Mouse (Mus musculus) midbrain, embryonic 15.5 days (tissue): Measurements from ENCODE around the gene Nup50. TPM values are rescaled to one million over a fixed set of nuclear protein-coding genes. Genes with fewer than 3 reads are reported as not detected.
"Not testable (repeated sequence)": the region's sequence is repeated elsewhere in the genome, so short reads cannot be mapped to it uniquely, and the experiment has no call there.

ENCODE experiments used
- ATAC-seq: fragments of 200-750 bp; cut with Nextera tagmentation; replicated peaks from 2 replicates; pipeline ENCODE4 v1.8.0; 2017; ENCODE audit warnings: moderate TSS enrichment
- H3K27ac ChIP-seq: fragments of 300-500 bp; sonication (generic); 2 replicates; pipeline ENCODE4 v1.5.1; 2015; ENCODE audit warnings: mild to moderate bottlenecking, inconsistent platforms
- H3K27me3 ChIP-seq: fragments of 300-500 bp; sonication (generic); replicated peaks from 2 replicates; pipeline ENCODE4 v1.6.1; 2015; ENCODE audit warnings: inconsistent platforms
- H3K36me3 ChIP-seq: fragments of 300-500 bp; sonication (generic); replicated peaks from 2 replicates; pipeline ENCODE4 v1.6.1; 2015; ENCODE audit warnings: inconsistent platforms
- H3K4me1 ChIP-seq: fragments of 300-500 bp; sonication (generic); 2 replicates; pipeline ENCODE4 v1.6.1; 2015; ENCODE audit warnings: inconsistent platforms
- H3K4me2 ChIP-seq: fragments of 300-500 bp; sonication (generic); 2 replicates; pipeline ENCODE4 v1.6.1; 2015; ENCODE audit warnings: inconsistent platforms, mild to moderate bottlenecking, moderate library complexity
- H3K4me3 ChIP-seq: fragments of 300-500 bp; sonication (generic); 2 replicates; pipeline ENCODE4 v1.5.1; 2015; ENCODE audit warnings: mild to moderate bottlenecking, inconsistent platforms
- H3K9ac ChIP-seq: fragments of 300-500 bp; sonication (generic); 2 replicates; pipeline ENCODE4 v1.6.1; 2015; ENCODE audit warnings: mild to moderate bottlenecking, inconsistent platforms
- H3K9me3 ChIP-seq: fragments of 300-500 bp; sonication (generic); 2 replicates; pipeline ENCODE4 v1.6.1; 2016; ENCODE audit warnings: inconsistent platforms
- WGBS: fragments of 180-500 bp; shearing (Covaris S2); methylation state at CpG from one replicate; pipeline ENCODE4 v1.1.7; 2015; ENCODE audit warnings: mixed read lengths; 5-methylcytosine and 5-hydroxymethylcytosine counted together
- polyA plus RNA-seq: library from polyadenylated mRNA; unstranded; fragments of >200 nt; fragmentation: Nextera tagmentation; extraction: Ambion mirVana; gene quantifications from 2 replicates; pipeline ENCODE4 v1.2.1, GENCODE M21; 2015

Nup50 gene
- polyA plus RNA-seq: 25.4 and 26.2 TPM in 2 replicates

- peaks cover 5% of the 10 kb centered on the region; the same call in 1 of the 2 replicates for H3K36me3 ChIP-seq
- H3K27ac ChIP-seq: peak within 1 kb of the TSS; percentile 95
- peaks cover 31% of the 10 kb centered on the region for H3K4me1 ChIP-seq
- WGBS: under 1% methylated on average over 60 of the region's 60 CpGs
- ATAC-seq: peak; percentile 91
- H3K27me3 ChIP-seq: no peaks in the 10 kb centered on the region
- H3K4me2 ChIP-seq: peak within 1 kb of the TSS; percentile 97
- H3K9me3 ChIP-seq: no peaks in the 10 kb centered on the region
- peak within 1 kb of the TSS; percentile 82 for H3K4me3 ChIP-seq
- peak within 1 kb of the TSS; percentile 80 for H3K9ac ChIP-seq
Observed at GRCm38 (mm10) chr15:84922884-84923507, at the start of gene Nup50. Gene Nup50 (plus strand): TSS chr15:84923411.

DNA sequence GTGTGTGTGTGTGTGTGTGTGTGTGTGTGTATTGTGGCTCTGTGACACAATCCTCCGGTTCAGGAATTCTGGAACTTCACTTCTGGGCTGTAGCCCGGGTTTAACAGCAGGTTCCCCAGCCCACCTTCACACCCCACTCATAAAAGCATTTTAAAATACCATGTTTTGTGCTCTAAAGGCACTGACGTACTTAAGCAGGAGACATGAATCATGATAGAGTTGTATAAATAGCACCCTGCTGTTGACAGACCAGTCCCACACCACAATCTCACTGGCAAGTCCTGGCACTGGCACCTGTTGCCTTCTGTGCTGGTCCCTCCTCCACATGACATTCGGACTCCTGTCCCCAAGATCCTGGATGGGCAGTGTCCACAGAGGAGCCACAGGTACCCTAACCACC lies 49.3 kb upstream of the Nup50 start:
- WGBS: 75% methylated on average over 4 of the region's 4 CpGs
- Histone ChIP-seq H3K4me1 (no peaks in the 10 kb centered on the region), H3K36me3 (no peaks in the 10 kb centered on the region), H3K4me2 (no peak overlapping the region), H3K4me3 (no peak overlapping the region), H3K27me3 (no peaks in the 10 kb centered on the region), H3K9me3 (no peaks in the 10 kb centered on the region), H3K9ac (no peak overlapping the region), H3K27ac (no peak overlapping the region)
- no peak for ATAC-seq

DNA sequence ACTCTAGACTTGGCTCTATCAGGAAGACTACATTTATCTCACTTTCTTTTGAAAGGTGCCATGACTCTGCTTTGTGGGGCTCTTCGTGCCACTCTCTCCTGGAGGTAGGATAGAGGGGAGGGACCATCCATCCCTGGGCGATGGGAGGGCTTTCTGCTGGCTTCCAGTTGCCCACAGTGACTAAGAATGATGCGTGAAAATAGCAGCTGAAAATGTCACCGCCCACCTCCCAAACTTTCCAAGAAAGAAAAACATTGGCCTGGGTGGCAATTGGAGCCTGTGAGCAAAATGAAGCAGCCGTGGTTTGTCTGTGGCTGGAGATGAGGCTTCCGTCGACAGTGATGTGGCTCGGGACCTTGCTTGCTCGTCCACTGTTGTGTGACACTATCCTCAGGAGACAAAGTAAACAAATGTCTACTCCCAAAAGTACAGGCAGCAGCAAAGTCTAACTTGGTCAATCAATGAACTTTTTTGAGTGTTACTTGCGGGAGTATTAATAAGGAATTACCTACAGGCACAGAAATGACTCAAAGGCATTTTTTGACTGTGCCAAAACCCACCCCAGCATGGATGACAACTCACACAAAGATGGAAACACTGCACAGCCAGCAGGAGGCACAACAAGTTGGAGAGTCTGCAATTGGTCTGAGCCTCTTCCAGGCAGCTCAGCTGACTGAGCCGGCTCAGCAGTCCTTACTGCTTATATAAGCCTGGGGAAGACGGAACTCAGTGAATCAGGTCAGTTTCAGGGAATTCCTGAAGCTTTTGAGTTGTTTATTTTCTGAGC lies 46.0 kb upstream of the Nup50 start:
- no peak overlapping the region for H3K9ac ChIP-seq
- H3K36me3 ChIP-seq: no peaks in the 10 kb centered on the region
- H3K4me1 ChIP-seq: no peaks in the 10 kb centered on the region
- no peak overlapping the region for H3K27ac ChIP-seq
- no peaks in the 10 kb centered on the region for H3K9me3 ChIP-seq
- H3K4me2 ChIP-seq: no peak overlapping the region
- no peak for ATAC-seq
- WGBS: 87% methylated on average over 12 of the region's 12 CpGs
- no peaks in the 10 kb centered on the region for H3K27me3 ChIP-seq
- no peak overlapping the region for H3K4me3 ChIP-seq

DNA sequence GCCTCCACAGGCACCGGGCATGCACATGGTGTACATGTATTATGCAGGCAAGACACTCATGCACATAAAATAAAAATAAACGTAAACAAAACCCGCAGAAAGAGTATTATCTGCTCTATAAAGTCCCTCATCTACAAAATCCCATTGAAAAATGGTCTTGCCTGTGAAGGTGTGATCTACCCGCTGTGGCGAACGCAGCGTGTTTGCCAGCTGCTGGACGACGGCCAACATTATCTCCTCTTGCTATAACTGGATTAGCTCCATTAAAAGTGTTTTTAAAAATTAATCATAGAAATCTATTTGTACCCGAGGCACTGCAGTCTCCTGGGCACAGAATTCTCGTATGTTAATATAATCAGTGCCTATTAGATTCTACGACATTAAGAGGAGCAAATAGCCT lies 35.1 kb upstream of the Nup50 start:
- H3K4me2 ChIP-seq: no peak overlapping the region
- no peaks in the 10 kb centered on the region for H3K9me3 ChIP-seq
- no peak overlapping the region for H3K4me3 ChIP-seq
- 45% methylated on average over 12 of the region's 12 CpGs for WGBS
- H3K9ac ChIP-seq: no peak overlapping the region
- peaks cover 3% of the 10 kb centered on the region; the same call in 1 of the 2 replicates for H3K27me3 ChIP-seq
- no peaks in the 10 kb centered on the region; the same call in 1 of the 2 replicates for H3K4me1 ChIP-seq
- no peak for ATAC-seq
- no peak overlapping the region for H3K27ac ChIP-seq
- no peaks in the 10 kb centered on the region for H3K36me3 ChIP-seq

DNA sequence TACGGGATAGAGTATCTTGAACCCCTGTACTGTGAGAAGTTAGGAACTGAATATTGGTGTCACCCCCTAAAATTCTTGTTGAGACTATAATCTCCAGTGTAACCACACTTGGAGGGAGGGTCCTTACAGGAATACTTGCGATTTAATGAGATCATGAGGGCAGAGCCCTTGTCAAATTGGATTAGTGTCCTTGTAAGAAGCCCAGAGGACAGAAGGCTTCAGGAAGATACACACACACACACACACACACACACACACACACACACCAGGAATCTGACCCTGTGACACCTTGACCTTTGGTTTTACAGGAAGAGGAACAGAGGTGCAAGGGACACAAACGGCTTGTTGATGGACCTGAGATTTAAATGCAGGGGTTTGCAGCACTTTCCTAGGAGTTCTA lies 32.0 kb upstream of the Nup50 start:
- Histone ChIP-seq H3K27ac (no peak overlapping the region), H3K36me3 (no peaks in the 10 kb centered on the region), H3K4me3 (no peak overlapping the region), H3K4me1 (no peaks in the 10 kb centered on the region; the same call in 1 of the 2 replicates), H3K9me3 (no peaks in the 10 kb centered on the region), H3K4me2 (no peak overlapping the region), H3K27me3 (0 out of 2 replicates have a peak, but pooled peaks cover 3% of the 10 kb centered on the region), H3K9ac (no peak overlapping the region)
- ATAC-seq: no peak
- WGBS: 34% methylated on average over 3 of the region's 3 CpGs

DNA sequence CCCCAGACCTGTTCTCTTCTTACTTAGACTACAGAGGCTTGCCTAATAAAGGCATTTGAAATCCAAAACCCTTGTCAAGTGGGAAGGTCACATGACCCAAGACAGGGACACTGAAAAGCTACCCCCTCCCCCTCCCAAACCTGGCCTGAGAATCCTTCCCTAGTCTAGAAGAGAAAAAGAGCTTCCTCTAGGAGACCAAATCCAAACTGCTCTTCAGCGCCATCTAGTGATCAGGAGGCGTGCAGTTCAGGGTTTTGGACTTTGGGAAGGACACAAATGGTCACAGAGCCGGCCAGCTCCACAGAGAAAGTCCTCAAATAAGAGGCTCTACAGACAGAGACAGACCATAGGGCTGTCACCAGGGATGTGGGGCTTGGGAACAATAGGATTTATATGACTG lies 31.6 kb upstream of the Nup50 start:
- ATAC-seq: no peak
- H3K4me2 ChIP-seq: no peak overlapping the region
- H3K36me3 ChIP-seq: no peaks in the 10 kb centered on the region
- H3K9me3 ChIP-seq: no peaks in the 10 kb centered on the region
- 5% methylated on average over 3 of the region's 3 CpGs for WGBS
- H3K27ac ChIP-seq: no peak overlapping the region
- no peak overlapping the region for H3K4me3 ChIP-seq
- H3K4me1 ChIP-seq: no peaks in the 10 kb centered on the region; the same call in 1 of the 2 replicates
- 0 out of 2 replicates have a peak, but pooled peaks cover 3% of the 10 kb centered on the region for H3K27me3 ChIP-seq
- no peak overlapping the region for H3K9ac ChIP-seq

- not testable (repeated sequence) for H3K9ac ChIP-seq, H3K27ac ChIP-seq, H3K36me3 ChIP-seq, H3K27me3 ChIP-seq, H3K4me2 ChIP-seq, ATAC-seq, H3K4me3 ChIP-seq, H3K9me3 ChIP-seq
- WGBS: 79% methylated on average over 10 of the region's 10 CpGs
- peaks cover 12% of the 10 kb centered on the region for H3K4me1 ChIP-seq
Observed at GRCm38 (mm10) chr15:84896216-84896615, 27.0 kb upstream of the Nup50 start.

- no peaks in the 10 kb centered on the region for H3K9me3 ChIP-seq
- no peak overlapping the region for H3K27ac ChIP-seq
- 90% methylated on average over 1 of the region's 1 CpGs for WGBS
- peaks cover 12% of the 10 kb centered on the region for H3K4me1 ChIP-seq
- no peak overlapping the region for H3K4me3 ChIP-seq
- H3K4me2 ChIP-seq: no peak overlapping the region
- no peaks in the 10 kb centered on the region for H3K36me3 ChIP-seq
- H3K9ac ChIP-seq: no peak overlapping the region
- no peak for ATAC-seq
- peaks cover 6% of the 10 kb centered on the region; the same call in 1 of the 2 replicates for H3K27me3 ChIP-seq
Observed at GRCm38 (mm10) chr15:84896664-84897063, 26.5 kb upstream of the Nup50 start.

- Histone ChIP-seq H3K27me3 (peaks cover 6% of the 10 kb centered on the region; the same call in 1 of the 2 replicates), H3K4me3 (no peak overlapping the region), H3K9me3 (no peaks in the 10 kb centered on the region), H3K36me3 (no peaks in the 10 kb centered on the region), H3K9ac (no peak overlapping the region), H3K27ac (peak overlapping the region; percentile 55; the same call in 1 of the 2 replicates), H3K4me1 (peaks cover 12% of the 10 kb centered on the region), H3K4me2 (peak overlapping the region; percentile 24)
- no peak; the same call in 1 of the 2 replicates for ATAC-seq
- WGBS: 28% methylated on average over 7 of the region's 7 CpGs
Observed at GRCm38 (mm10) chr15:84898077-84898476, 25.1 kb upstream of the Nup50 start.

DNA sequence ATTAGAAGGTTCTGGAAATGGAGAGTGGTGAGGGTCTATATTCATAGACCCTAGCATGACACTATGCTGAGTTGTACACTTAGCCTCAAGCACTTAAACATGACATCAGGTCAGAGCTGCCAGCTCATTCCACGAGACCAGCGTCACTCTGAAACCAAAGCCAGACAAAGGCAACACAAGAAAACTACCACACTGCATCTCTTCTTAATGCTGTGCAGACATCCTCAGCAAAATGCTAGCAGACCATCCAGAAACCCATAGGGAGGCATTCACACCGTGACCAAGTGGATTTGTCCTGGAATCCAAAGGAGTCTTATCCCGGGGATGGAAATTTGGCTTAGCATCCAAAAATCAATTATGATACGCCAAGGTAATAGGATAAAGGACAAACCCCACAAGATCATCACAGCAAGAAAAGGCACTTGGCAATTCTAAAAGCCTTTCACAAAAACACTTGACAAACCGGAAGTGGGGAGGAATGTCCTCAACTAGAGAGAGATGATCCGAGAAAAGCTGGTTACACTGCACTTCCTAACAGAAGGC lies 19.3 kb upstream of the Nup50 start:
- no peak for ATAC-seq
- no peaks in the 10 kb centered on the region for H3K9me3 ChIP-seq
- WGBS: 25% methylated on average over 7 of the region's 7 CpGs
- H3K9ac ChIP-seq: no peak overlapping the region
- H3K36me3 ChIP-seq: no peaks in the 10 kb centered on the region
- H3K4me3 ChIP-seq: no peak overlapping the region
- no peak overlapping the region for H3K27ac ChIP-seq
- H3K4me1 ChIP-seq: peaks cover 7% of the 10 kb centered on the region; the same call in 1 of the 2 replicates
- no peak overlapping the region for H3K4me2 ChIP-seq
- no peaks in the 10 kb centered on the region for H3K27me3 ChIP-seq

DNA sequence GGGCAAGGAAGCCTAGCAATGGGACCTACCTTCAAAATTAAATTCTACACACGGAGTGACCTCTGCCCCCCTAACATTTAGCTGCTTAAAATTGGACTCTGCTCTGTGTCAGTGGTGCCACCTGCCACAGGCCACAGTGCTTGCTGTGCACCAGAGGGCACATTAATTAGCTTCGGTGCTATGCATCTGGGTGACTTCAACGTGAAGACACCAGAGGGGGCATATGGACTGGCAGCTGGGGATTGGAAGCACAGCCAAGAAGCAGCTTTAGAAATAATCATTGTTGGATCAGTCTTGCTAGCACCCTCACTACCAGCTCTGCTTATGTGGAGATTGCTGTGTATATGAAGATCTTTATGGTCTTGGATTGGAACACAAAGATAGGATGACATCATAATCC lies 10.0 kb upstream of the Nup50 start:
- no peak overlapping the region for H3K27ac ChIP-seq
- no peak overlapping the region for H3K9ac ChIP-seq
- no peak overlapping the region for H3K4me2 ChIP-seq
- H3K36me3 ChIP-seq: no peaks in the 10 kb centered on the region
- H3K4me3 ChIP-seq: no peak overlapping the region
- ATAC-seq: no peak
- WGBS: 78% methylated on average over 3 of the region's 3 CpGs
- H3K9me3 ChIP-seq: no peaks in the 10 kb centered on the region
- H3K4me1 ChIP-seq: no peaks in the 10 kb centered on the region
- no peaks in the 10 kb centered on the region for H3K27me3 ChIP-seq

GRCm38 (mm10) chr15:84919938-84920337 lies 3.3 kb upstream of the Nup50 start, which contains the start of gene Gm29666:
Gene Gm29666 (minus strand): TSS chr15:84920038.
- Histone ChIP-seq H3K9me3 (no peaks in the 10 kb centered on the region), H3K9ac (no peak within 1 kb of the TSS), H3K36me3 (no peaks in the 10 kb centered on the region), H3K4me2 (no peak within 1 kb of the TSS), H3K27me3 (no peaks in the 10 kb centered on the region), H3K27ac (no peak within 1 kb of the TSS), H3K4me3 (no peak within 1 kb of the TSS), H3K4me1 (peaks cover 19% of the 10 kb centered on the region)
- ATAC-seq: no peak
- WGBS: 94% methylated on average over 3 of the region's 3 CpGs
